Mouse (Mus musculus) spleen, postnatal 14 days (tissue): Measurements from ENCODE around the gene Snx21.
"Not testable (repeated sequence)": the region's sequence is repeated elsewhere in the genome, so short reads cannot be mapped to it uniquely, and the experiment has no call there.

Experiments used
- DNase-seq, 2 experiments: peaks; one replicate each; pipeline ENCODE4 v3.0.0; 2021 to 2022; ENCODE audit warnings: low spot score in 2 of 2

Gene Snx21

GRCm38 (mm10) chr2:164793772-164794171, 8.1 kb downstream of the Snx21 start:
- DNase-seq, result no peak

DNA sequence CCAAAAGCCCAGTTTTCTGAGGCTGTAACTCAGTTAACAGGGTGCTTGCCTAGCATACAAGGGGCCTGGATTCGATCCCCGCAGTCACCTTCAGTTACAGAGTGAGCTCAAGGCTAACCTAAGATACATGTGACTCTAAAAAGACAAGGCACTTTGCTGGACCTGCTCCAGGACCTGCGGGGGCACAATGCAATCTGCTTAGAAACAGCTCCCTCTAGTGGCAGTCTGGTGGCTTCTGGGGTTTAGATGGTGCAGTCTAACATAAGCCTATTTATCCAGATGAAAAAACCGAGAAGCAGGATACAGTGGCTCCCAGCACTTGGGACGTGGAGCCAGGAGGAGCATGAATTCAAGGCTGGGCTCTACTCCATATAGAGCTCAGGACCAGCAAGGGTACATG, 8.7 kb downstream of the Snx21 start:
- peak; percentile 48 to 76 for DNase-seq

DNA sequence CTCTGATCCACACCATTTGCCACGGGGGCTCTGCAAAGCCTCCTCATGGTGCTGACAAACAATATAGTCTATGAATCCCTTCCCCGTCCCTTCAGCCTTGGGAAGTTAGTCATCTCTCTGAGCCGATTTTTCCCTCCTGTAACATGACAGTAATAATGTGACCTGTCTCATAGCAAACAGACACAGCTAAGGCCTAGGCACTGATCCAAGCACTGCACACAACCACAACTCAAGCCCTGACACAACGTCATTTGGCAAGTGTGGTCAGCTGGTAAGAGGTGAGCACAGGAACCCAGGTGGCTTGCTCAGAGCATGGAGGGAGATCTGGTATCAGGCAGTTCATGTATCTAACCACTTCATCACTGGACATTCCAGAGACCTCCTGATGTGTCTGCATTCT, 10.2 kb downstream of the Snx21 start:
- DNase-seq, result no peak

DNA sequence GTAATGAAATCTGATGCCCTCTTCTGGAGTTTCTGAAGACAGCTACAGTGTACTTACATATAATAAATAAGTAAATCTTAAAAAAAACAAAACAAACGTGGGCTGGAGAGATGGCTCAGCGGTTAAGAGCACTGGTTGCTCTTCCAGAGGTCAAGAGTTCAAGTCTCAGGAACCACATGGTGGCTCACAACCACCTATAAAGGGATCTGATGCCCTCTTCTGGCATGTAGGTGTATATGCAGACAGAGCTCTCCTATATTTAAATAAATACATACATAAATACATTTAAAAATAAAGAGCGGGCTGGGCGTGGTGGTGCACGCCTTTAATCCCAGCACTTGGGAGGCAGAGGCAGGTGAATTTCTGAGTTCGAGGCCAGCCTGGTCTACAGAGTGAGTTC, 12.9 kb downstream of the Snx21 start:
- not testable (repeated sequence) for DNase-seq

DNA sequence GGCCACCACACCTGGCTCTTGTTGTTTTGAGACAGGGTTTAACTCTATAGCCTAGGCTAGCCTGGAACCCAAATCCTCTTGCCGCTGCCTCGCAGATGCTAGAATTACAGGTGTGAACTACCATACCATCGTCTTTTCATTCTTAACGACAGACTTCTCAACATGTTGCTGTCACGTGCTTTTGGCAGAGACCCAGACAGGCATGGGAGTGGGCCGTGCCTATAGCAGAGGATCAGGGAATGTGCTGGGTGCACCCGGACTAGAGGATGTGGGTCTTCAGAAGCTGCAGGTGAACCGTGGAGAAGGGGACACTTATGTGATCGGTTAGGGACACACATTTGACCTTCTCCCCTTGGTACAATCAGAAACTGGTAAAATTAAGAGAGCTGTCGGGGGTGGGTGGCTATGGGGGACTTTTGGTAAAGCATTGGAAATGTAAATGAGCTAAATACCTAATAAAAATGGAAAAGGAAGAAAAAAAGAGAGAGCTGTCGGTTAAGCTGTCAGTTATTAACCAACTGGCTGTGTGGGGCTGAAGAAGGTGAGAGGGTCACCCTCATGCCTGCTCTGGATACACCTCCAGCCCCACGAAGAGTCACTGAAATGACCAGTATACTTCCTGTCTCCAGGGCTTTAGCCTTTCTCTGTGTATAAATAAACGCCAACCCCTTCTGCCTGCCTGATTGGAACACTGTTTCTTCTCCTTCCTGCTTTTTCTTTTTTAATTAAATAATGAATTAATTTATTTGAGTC, 14.8 kb downstream of the Snx21 start:
- DNase-seq, result no peak

DNA sequence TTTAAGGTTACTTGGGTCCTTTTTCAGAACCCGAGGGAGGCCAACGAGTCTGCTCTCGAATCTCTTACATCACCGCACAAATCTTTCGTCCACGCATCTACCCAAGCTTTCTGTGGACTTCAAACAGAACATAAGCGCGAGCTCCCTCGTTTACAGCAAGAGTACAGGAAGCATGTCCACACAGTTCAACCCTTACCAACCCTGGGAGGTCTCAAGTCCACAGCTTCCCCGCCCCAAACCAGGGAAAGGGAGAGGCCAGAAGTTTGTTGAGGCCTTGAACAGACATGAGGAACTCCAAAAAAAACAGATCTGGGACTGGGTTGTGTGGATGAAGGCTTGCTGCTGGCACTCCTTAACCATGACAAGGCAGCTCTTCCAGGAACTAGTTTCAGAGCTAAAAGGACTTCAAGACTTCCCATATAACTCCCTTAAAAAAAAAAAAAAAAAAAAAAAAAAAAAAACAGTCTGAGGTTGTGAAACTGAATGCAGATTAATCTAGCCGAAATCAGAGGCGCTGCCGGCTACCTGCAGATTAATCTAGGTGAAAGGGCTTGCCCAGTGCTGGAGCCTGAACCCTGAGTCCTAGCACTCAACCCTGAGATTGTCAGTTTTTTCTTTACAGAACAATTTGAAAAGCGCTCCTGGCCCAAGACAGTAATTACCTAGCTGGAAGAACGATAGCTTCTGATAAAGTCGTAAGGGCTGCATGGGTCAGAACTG, 17.7 kb downstream of the Snx21 start:
- no peak for DNase-seq

GRCm38 (mm10) chr2:164803921-164804313, 18.3 kb downstream of the Snx21 start:
- no peak for DNase-seq

- DNase-seq, result peak; percentile 98
Measured at GRCm38 (mm10) chr2:164804533-164805331, 19.1 kb downstream of the Snx21 start, which contains the start of the genes Acot8 and Zswim3. Gene Acot8 (minus strand): TSS chr2:164804882. Gene Zswim3 (plus strand): TSS chr2:164805098.

- no peak for DNase-seq
Measured at GRCm38 (mm10) chr2:164805332-164805718, 19.7 kb downstream of the Snx21 start.

GRCm38 (mm10) chr2:164806614-164807013, 21.0 kb downstream of the Snx21 start:
- DNase-seq, result no peak

GRCm38 (mm10) chr2:164813557-164813956, 27.9 kb downstream of the Snx21 start:
- no peak for DNase-seq

DNA sequence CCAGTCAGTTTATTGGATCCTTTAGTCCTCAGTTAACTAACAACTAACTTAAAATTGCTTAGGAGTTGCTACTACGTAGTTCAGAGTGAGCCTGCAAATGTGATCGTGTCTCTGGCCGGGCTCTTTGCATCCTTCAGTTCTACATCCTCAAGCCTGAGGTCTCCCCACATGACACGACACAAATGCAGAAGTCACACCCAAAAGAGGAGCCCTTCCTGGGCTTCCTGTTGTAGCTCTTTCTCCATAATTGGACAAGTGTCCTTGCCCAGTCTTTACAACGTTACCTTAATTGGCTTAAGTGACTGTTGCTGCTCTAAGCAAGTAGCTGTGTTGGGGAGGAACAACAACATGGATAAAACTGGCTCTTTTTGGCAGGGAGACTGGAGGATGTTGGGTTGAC, 29.7 kb downstream of the Snx21 start:
- no peak for DNase-seq

DNA sequence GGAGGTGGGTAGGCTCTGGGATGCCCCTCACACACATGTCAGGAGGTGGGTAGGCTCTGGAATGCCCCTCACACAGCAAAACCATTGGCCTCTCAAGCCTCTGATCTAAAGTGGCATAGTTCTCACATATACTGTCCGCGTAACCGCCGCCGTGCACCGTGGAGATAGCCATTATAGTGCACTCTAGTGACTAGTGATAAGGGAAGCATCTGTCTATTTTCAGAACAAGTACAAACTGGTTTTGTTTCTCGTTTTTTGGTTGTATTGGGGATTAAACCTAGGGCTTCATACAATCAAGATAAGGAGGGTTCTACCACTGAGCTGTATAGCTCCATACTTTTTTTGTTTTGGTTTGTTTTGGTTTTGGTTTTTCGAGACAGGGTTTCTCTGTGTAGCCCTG, 30.2 kb downstream of the Snx21 start:
- DNase-seq, result no peak

DNA sequence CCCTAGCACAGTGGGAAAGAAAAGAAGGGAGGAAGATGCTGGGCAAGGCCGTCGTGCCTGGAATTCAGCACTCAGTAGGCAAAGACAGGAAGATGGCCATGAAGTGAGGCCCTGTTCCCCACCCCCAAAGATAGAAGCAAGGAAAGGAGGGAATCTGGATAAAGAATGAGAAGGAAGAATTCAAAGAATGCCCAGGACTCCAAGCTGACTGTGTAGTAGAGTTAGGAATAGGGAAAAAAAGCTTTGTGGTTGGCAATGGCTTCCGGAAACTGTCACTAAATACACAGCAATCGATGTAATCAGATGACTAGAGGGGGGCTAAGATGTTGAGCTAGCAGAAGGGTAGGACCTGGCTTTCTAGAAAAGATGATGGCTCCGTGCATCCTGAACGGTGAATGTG, 31.6 kb downstream of the Snx21 start:
- no peak for DNase-seq

- no peak for DNase-seq
Measured at GRCm38 (mm10) chr2:164817703-164818102, 32.1 kb downstream of the Snx21 start.

- no peak for DNase-seq
Measured at GRCm38 (mm10) chr2:164821060-164821459, 35.4 kb downstream of the Snx21 start.

DNA sequence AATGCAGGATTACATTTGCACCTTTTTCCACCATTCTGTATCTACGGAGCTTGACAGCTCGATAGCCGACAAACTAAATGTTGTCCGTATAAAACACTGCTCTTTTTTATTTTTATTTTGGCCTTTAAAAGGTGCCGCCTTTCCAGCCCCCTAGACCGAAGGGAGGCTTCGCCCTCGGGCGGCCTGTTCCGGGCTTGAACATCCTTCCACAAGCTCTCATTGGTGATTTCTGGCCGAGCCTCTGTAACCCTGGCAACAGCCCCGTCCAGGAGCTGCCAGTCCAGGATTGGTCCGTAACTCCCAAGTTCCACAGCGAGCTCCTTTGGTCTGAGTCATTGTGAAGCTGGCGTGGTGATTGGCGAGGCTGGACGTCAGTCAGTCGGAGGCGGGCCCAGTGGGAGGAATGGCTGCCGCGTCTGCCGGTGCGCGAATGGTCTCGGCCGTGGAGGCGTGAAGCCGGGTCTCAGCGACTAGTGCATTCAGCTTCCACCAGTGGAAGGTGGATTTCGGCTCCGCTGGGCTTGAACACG, 37.1 kb downstream of the Snx21 start, which contains the start of gene Zswim1:
Gene Zswim1, plus strand, starts transcription at position 51 of the 530 bp plus-strand sequence.
- DNase-seq, result peak; percentile 100

- no peak for DNase-seq
Measured at GRCm38 (mm10) chr2:164823181-164823585, 37.6 kb downstream of the Snx21 start.

DNA sequence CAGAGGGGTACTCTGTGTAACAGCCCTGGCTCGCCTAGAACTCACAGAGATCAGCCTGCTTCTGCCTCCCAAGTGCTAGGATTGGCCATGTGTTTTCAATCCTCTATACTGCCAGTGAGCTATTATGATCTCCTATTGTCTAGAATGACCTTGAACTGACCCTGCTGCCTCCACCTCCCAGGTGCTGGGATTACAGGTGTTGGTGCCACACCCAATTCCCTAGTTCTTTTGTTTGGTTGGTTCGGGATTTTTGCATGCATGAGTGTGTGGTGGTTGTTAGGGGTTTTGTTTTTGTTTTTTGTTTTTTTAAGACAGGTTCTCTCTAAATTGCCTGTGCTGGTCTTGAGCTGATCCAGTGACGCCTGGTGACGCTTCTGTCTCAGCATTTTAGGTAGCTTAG, 38.3 kb downstream of the Snx21 start:
- DNase-seq, result no peak

GRCm38 (mm10) chr2:164825521-164825920, 39.9 kb downstream of the Snx21 start:
- no peak for DNase-seq

DNA sequence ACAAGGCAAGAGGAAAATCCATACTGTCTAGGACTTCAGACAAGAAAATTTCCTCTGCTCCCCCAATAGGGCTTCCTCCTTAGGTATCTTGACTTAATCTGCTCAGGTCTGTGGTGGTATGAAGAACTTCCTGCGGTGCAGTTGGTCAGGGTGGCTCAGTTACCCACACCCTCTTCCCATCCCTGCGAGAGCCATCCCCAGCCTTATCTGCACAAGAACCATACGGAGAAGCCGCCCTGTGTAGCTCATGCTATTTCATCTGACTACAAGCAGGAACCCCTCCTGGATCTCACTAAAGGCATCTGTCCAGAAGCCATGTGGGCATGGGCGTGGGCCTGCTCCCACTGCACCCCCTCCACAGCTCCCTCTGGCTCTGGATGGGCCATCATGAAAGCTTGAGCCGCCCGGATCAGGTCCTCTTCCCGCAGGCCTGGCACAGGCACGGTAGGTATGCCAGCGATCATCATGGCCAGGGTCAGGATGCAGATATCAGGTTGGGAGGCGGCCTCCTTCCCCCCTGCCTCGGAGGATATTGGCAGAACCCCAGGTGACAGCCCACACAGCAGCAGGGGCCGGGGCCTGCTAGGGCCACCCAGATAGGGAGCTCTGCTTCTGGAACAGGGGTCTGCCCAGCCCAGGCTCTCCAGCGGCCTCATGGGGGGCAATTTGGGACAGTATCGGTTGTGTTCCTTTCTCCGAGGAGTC, 41.7 kb downstream of the Snx21 start:
- no peak for DNase-seq
